Mouse (Mus musculus): ENCODE measurements at regions not wholly inside any gene's neighbourhood (a gene's known extent, or its start where the extent isn't known, plus 50 kb on each side); places are given as distances from the start of the nearest gene placed in this dataset.
"Not testable (repeated sequence)": the region's sequence is repeated elsewhere in the genome, so short reads cannot be mapped to it uniquely, and the experiment has no call there.

DNA sequence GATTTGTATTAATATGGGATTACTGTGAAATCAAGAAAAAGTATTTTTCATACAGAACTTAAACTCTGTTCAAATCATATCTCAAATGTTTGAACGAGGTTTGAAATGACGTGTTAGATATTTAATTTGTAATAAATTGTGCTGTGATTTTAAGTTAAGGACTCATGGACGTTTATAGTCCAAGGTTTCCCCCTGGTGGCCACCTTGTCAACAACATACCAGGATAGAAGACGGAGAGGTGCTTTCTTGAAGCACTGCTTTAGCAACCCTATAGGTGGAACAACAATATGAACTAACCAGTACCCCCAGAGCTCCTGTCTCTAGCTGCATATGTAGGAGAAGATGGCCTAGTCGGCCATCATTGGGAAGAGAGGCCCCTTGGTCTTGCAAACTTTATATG, 517.8 kb upstream of the Adamts5 start:
- TF ChIP-seq CTCF (IDR thresholded peaks at IDR 0.05; ENCODE audit: low read depth) = peak; percentile 36
- TF ChIP-seq EP300 (IDR thresholded peaks at IDR 0.05; ENCODE audit: low read depth) = not testable (repeated sequence)

Data from liver, embryonic 14.5 days (tissue).